Mouse (Mus musculus): ENCODE results near the gene Vmn2r96. TPM values are rescaled to one million over a fixed set of nuclear protein-coding genes. Genes with fewer than 3 reads are reported as not detected.
"Not testable (repeated sequence)": the region's sequence is repeated elsewhere in the genome, so short reads cannot be mapped to it uniquely, and the experiment has no call there.

Gene Vmn2r96
- not detected in 2 replicates for polyA plus RNA-seq (2015; fragmentation: Nextera tagmentation; extraction: Ambion mirVana)

DNA sequence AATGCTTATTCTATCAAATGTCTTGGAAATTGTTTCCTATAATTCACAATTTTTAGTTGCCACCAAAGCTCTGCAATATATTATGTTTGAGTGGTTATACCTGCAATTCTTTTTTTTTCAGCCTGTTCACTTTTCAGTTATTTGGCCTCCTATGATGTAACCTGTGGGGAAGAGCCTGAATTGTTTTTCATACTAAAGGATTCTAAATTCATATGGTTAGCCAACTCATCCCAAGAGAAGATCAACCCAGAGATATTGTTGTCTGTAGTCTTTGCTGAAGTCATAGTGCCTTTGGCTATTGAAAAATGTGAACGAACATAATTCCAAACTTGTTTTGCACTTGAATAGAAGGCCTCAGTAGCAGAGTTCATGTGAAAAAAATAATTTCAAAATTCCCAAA, at the start of gene Vmn2r96:
Vmn2r96 (plus strand) TSS at position 301 of the 400 bp plus-strand sequence.
- not testable (repeated sequence) for ATAC-seq (replicated peaks; ENCODE audit: insufficient number of reproducible peaks, insufficient read depth, low FRiP score, low read depth); H3K27me3 ChIP-seq; H3K9me3 ChIP-seq (replicated peaks); H3K9ac ChIP-seq; H3K27ac ChIP-seq; H3K4me3 ChIP-seq; H3K36me3 ChIP-seq; H3K4me1 ChIP-seq (replicated peaks); H3K4me2 ChIP-seq
- WGBS = 58% methylated on average over 1 of the region's 1 CpGs

- no peak overlapping the region for H3K27ac ChIP-seq
- H3K4me3 ChIP-seq = no peak overlapping the region
- no peak overlapping the region for H3K9ac ChIP-seq
- no peak overlapping the region for H3K4me2 ChIP-seq
- no peaks in the 10 kb centered on the region for H3K27me3 ChIP-seq
- no peaks in the 10 kb centered on the region for H3K36me3 ChIP-seq
- H3K4me1 ChIP-seq (replicated peaks) = no peaks in the 10 kb centered on the region
- H3K9me3 ChIP-seq (replicated peaks) = peaks cover 12% of the 10 kb centered on the region
- no peak for ATAC-seq (replicated peaks; ENCODE audit: insufficient number of reproducible peaks, insufficient read depth, low FRiP score, low read depth)
Measured at GRCm38 (mm10) chr17:18523371-18523770, 49.6 kb upstream of the Vmn2r96 start.

DNA sequence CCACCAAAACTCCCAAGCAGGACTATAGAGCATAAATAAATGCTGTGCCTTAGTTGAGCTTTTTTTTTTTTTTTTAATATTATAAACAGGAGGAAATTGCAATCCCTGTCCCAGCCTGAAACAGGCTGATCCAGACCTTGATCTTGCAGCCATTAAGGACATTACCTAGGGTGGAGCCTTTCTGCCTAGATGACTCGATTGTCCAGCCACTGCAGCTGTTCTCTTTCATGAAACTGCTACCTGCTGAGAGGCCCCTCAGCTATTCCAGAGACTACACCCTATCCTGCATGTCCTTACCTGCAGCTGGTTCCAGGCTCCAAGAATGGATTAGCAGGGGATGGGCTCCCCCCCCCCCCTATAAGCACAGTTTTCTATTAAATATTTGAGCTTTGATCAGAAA, 49.0 kb upstream of the Vmn2r96 start:
- WGBS = 75% methylated on average over 1 of the region's 1 CpGs
- Histone ChIP-seq H3K27me3 (no peaks in the 10 kb centered on the region), H3K4me3 (no peak overlapping the region)

DNA sequence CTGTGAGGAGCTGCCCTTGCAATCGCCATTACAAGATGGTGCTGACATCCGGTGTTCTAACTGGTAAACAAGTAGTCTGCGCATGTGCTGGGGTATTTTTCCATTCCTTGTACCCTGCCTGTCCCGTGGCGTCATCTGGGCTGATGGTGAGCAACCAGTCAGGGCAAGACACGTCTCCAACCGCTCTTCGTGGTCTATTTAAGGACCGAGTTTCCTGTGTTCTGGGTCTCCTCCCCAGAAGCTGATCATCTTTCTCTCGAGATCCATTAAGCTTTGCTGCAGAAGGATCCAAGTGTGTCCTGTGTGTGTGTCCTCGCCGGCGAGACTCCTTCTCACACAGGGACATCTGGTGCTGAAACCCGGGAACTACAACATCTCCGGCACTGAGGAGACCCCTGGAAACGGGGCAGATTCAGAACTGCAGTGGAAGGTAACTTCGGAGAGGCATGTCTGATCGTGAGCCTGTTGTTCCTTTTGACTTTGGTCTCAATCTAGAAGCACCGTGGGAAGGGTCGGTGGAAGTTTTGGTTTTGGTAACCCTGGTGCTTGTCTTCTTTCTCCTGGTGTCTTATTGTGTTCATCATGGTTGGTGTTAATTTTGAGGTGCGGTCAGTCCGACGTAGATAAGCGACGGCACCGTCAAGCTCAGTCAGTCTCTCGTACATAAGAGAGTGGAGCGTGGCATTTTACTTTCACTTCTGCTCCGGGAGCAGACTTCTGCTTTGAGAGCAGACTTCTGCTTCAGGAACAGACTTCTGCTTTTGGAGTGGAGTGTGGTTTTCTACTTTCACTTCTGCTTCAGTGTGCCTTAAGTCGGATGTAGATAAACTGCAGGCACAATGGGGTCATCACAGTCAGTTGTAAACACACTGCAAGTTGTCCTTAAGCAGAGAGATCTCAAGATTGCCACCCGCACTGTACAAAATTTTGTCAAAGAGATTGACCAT, 14.5 kb upstream of the Vmn2r96 start:
- not testable (repeated sequence) for H3K4me1 ChIP-seq (replicated peaks); H3K27me3 ChIP-seq; H3K4me2 ChIP-seq; H3K9ac ChIP-seq; H3K36me3 ChIP-seq; ATAC-seq (replicated peaks; ENCODE audit: insufficient number of reproducible peaks, insufficient read depth, low FRiP score, low read depth); H3K27ac ChIP-seq; H3K4me3 ChIP-seq
- peaks cover 23% of the 10 kb centered on the region for H3K9me3 ChIP-seq (replicated peaks)
- 82% methylated on average over 31 of the region's 31 CpGs for WGBS

More for the DNA sequence above, 49.0 kb upstream of the Vmn2r96 start:
- Histone ChIP-seq H3K4me2 (no peak overlapping the region), H3K9ac (no peak overlapping the region), H3K9me3 (replicated peaks) (peaks cover 12% of the 10 kb centered on the region), H3K4me1 (replicated peaks) (no peaks in the 10 kb centered on the region), H3K36me3 (no peaks in the 10 kb centered on the region), H3K27ac (no peak overlapping the region)
- ATAC-seq (replicated peaks; ENCODE audit: insufficient number of reproducible peaks, insufficient read depth, low FRiP score, low read depth) = no peak

GRCm38 (mm10) chr17:18566186-18566585, 6.8 kb upstream of the Vmn2r96 start:
- peaks cover 23% of the 10 kb centered on the region; the same call in 1 of the 2 replicates for H3K9me3 ChIP-seq (replicated peaks)
- WGBS = 84% methylated on average over 17 of the region's 17 CpGs
- not testable (repeated sequence) for H3K27me3 ChIP-seq; H3K27ac ChIP-seq; H3K36me3 ChIP-seq; H3K4me2 ChIP-seq; ATAC-seq (replicated peaks; ENCODE audit: insufficient number of reproducible peaks, insufficient read depth, low FRiP score, low read depth); H3K4me3 ChIP-seq; H3K9ac ChIP-seq; H3K4me1 ChIP-seq (replicated peaks)

DNA sequence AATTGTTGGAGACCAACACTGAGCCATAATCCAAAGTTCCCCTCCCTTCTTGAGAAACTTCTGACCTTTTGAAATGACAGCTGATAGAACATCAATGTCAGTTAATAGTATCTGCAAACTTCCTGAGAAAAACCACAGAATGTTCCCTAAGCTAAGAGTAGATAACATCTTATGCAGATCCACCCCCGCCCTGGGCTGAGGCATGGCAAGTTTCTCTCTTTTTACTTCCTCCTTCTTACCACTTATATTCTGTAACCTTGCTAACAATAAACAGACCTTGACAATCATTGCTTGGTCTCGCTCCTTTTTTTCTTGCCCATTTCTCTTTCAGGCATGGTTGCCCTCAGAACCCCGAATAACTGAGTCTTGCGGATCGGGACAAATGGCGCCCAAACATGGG, 42.2 kb downstream of the Vmn2r96 start:
- not testable (repeated sequence) for H3K4me2 ChIP-seq; H3K27me3 ChIP-seq; H3K36me3 ChIP-seq; H3K27ac ChIP-seq; ATAC-seq (replicated peaks; ENCODE audit: insufficient number of reproducible peaks, insufficient read depth, low FRiP score, low read depth); H3K4me1 ChIP-seq (replicated peaks); H3K4me3 ChIP-seq; H3K9ac ChIP-seq
- peaks cover 15% of the 10 kb centered on the region; the same call in 1 of the 2 replicates for H3K9me3 ChIP-seq (replicated peaks)
- WGBS = 79% methylated on average over 6 of the region's 6 CpGs

- H3K9me3 ChIP-seq (replicated peaks) = no peaks in the 10 kb centered on the region; the same call in none of the 2 replicates
- H3K27ac ChIP-seq = no peak overlapping the region
- no peak overlapping the region for H3K4me2 ChIP-seq
- H3K4me3 ChIP-seq = no peak overlapping the region
- H3K9ac ChIP-seq = no peak overlapping the region
- H3K36me3 ChIP-seq = no peaks in the 10 kb centered on the region
- ATAC-seq (replicated peaks; ENCODE audit: insufficient number of reproducible peaks, insufficient read depth, low FRiP score, low read depth) = no peak
- no peaks in the 10 kb centered on the region for H3K4me1 ChIP-seq (replicated peaks)
- no peaks in the 10 kb centered on the region for H3K27me3 ChIP-seq
Measured at GRCm38 (mm10) chr17:18626532-18626931, 53.6 kb downstream of the Vmn2r96 start.

Other genes with a start within 250 kb of the Vmn2r96 start
- not detected in 2 replicates for gene Vmn2r95, start 149.1 kb upstream of the Vmn2r96 start, polyA plus RNA-seq (2015; fragmentation: Nextera tagmentation; extraction: Ambion mirVana)

Measured in heart, embryonic 15.5 days (tissue).